Mouse (Mus musculus) midbrain, embryonic 15.5 days (tissue): Measurements from ENCODE around the gene Met. TPM values are rescaled to one million over a fixed set of nuclear protein-coding genes. Genes with fewer than 3 reads are reported as not detected.

Source experiments
- ATAC-seq: fragments of 200-750 bp; cut with Nextera tagmentation; replicated peaks from 2 replicates; pipeline ENCODE4 v1.8.0; 2017; ENCODE audit warnings: moderate TSS enrichment
- H3K27ac ChIP-seq: fragments of 300-500 bp; sonication (generic); 2 replicates; pipeline ENCODE4 v1.5.1; 2015; ENCODE audit warnings: mild to moderate bottlenecking, inconsistent platforms
- H3K27me3 ChIP-seq: fragments of 300-500 bp; sonication (generic); replicated peaks from 2 replicates; pipeline ENCODE4 v1.6.1; 2015; ENCODE audit warnings: inconsistent platforms
- H3K36me3 ChIP-seq: fragments of 300-500 bp; sonication (generic); replicated peaks from 2 replicates; pipeline ENCODE4 v1.6.1; 2015; ENCODE audit warnings: inconsistent platforms
- H3K4me1 ChIP-seq: fragments of 300-500 bp; sonication (generic); 2 replicates; pipeline ENCODE4 v1.6.1; 2015; ENCODE audit warnings: inconsistent platforms
- H3K4me2 ChIP-seq: fragments of 300-500 bp; sonication (generic); 2 replicates; pipeline ENCODE4 v1.6.1; 2015; ENCODE audit warnings: inconsistent platforms, mild to moderate bottlenecking, moderate library complexity
- H3K4me3 ChIP-seq: fragments of 300-500 bp; sonication (generic); 2 replicates; pipeline ENCODE4 v1.5.1; 2015; ENCODE audit warnings: mild to moderate bottlenecking, inconsistent platforms
- H3K9ac ChIP-seq: fragments of 300-500 bp; sonication (generic); 2 replicates; pipeline ENCODE4 v1.6.1; 2015; ENCODE audit warnings: mild to moderate bottlenecking, inconsistent platforms
- H3K9me3 ChIP-seq: fragments of 300-500 bp; sonication (generic); 2 replicates; pipeline ENCODE4 v1.6.1; 2016; ENCODE audit warnings: inconsistent platforms
- WGBS: fragments of 180-500 bp; shearing (Covaris S2); methylation state at CpG from one replicate; pipeline ENCODE4 v1.1.7; 2015; ENCODE audit warnings: mixed read lengths; 5-methylcytosine and 5-hydroxymethylcytosine counted together
- polyA plus RNA-seq: library from polyadenylated mRNA; unstranded; fragments of >200 nt; fragmentation: Nextera tagmentation; extraction: Ambion mirVana; gene quantifications from 2 replicates; pipeline ENCODE4 v1.2.1, GENCODE M21; 2015

The Met gene
- polyA plus RNA-seq, 1 experiment from 2014 or later = 0.99 TPM

DNA sequence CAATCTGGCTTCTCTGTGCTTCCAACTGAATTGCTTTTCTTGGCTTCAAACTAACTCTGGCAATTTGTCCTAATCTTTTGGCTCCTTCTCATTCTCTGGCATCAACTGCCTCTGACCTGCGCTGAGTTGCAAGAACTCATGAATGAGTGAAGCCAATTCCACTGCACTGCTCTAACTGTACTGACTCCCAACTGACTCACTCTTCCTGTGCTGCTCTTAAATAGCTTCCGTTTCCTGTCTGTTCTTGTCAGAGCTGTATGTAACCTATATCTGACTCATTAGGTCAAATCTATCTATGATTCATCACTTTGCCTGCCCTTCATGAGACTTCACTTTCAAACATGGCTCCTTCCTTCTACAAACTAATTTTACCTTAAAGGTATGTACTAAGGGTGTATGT is 130.4 kb downstream of the Met start:
- Histone ChIP-seq H3K4me2 (no peak overlapping the region), H3K36me3 (no peaks in the 10 kb centered on the region), H3K9ac (no peak overlapping the region), H3K4me1 (peaks cover 3% of the 10 kb centered on the region; the same call in 1 of the 2 replicates), H3K27me3 (no peaks in the 10 kb centered on the region), H3K9me3 (no peaks in the 10 kb centered on the region), H3K27ac (no peak overlapping the region), H3K4me3 (no peak overlapping the region)
- no peak for ATAC-seq
- WGBS = 96% methylated on average over 2 of the region's 2 CpGs

DNA sequence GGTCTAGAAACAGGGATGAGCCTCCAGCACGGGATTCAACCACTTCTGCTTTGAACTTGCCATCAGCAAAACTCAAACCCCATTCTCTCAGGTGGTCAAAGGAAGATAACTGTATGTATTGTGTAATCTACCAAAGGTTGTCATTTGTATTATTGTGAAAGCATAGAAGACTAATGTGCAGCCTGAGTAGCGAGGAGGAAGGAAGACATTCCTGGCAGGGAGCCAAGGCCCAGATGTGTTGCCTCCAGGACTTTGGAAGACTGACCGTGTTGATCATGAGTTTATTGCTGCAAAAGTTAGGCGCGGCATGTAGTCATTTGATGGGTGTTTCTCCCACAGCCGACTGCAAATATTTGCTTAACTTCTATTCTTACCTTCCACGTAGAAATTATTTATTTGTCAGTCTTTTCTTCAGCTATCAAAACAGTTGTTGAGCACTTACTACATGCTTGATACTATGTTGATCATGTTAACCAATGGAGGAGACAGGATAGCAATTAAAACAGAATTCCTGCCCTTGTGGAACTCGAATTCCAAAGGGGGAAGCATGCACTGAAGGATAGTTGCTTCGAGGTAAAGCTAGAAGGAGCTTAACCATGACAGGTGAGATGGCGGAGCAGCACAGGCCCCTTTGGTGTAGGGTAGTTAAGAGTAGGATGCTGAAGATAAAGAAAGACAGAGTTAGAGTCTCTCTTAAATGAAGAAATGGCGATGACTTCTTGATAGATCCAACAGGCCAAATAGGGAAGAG is 132.3 kb downstream of the Met start:
- no peaks in the 10 kb centered on the region for H3K9me3 ChIP-seq
- no peak for ATAC-seq
- no peaks in the 10 kb centered on the region for H3K27me3 ChIP-seq
- H3K27ac ChIP-seq = no peak overlapping the region
- no peaks in the 10 kb centered on the region for H3K4me1 ChIP-seq
- 84% methylated on average over 11 of the region's 11 CpGs for WGBS
- no peak overlapping the region for H3K9ac ChIP-seq
- H3K4me3 ChIP-seq = no peak overlapping the region
- no peaks in the 10 kb centered on the region for H3K36me3 ChIP-seq
- no peak overlapping the region for H3K4me2 ChIP-seq

GRCm38 (mm10) chr6:17599373-17599772 is 135.8 kb downstream of the Met start:
- Histone ChIP-seq H3K9me3 (no peaks in the 10 kb centered on the region), H3K4me1 (no peaks in the 10 kb centered on the region), H3K36me3 (no peaks in the 10 kb centered on the region), H3K4me2 (no peak overlapping the region), H3K27me3 (no peaks in the 10 kb centered on the region), H3K9ac (no peak overlapping the region), H3K27ac (no peak overlapping the region), H3K4me3 (no peak overlapping the region)
- ATAC-seq = no peak
- 73% methylated on average over 5 of the region's 5 CpGs for WGBS

GRCm38 (mm10) chr6:17601526-17601925 is 137.9 kb downstream of the Met start:
- no peak overlapping the region for H3K4me2 ChIP-seq
- WGBS = 77% methylated on average over 2 of the region's 2 CpGs
- H3K9me3 ChIP-seq = no peaks in the 10 kb centered on the region
- no peaks in the 10 kb centered on the region for H3K27me3 ChIP-seq
- no peak overlapping the region for H3K9ac ChIP-seq
- H3K27ac ChIP-seq = no peak overlapping the region
- no peaks in the 10 kb centered on the region for H3K36me3 ChIP-seq
- no peak for ATAC-seq
- no peak overlapping the region for H3K4me3 ChIP-seq
- no peaks in the 10 kb centered on the region for H3K4me1 ChIP-seq

DNA sequence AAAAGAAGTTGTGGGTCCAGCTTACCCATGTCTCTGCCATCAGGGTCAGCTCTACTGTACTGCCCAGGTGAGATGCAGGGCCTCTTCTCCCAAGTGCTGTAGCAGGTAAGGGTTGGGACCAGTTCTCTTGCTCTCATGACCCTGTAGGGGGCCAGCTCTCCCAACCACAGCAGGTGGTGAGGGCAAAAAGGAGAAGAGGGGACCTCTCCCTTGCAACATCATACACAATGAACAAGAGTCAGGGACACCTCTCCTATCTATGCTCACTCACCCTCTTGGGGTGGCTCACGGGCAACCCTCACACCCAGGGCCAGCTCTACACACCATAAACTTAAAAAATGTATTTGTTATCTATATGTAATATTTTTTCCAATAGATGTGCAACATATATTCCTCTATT is 143.3 kb downstream of the Met start:
- 95% methylated on average over 1 of the region's 1 CpGs for WGBS
- no peaks in the 10 kb centered on the region for H3K9me3 ChIP-seq
- no peak overlapping the region for H3K27ac ChIP-seq
- no peaks in the 10 kb centered on the region for H3K4me1 ChIP-seq
- H3K9ac ChIP-seq = no peak overlapping the region
- no peaks in the 10 kb centered on the region for H3K27me3 ChIP-seq
- no peaks in the 10 kb centered on the region for H3K36me3 ChIP-seq
- ATAC-seq = no peak
- no peak overlapping the region for H3K4me2 ChIP-seq
- no peak overlapping the region for H3K4me3 ChIP-seq

GRCm38 (mm10) chr6:17611352-17612010 is 147.9 kb downstream of the Met start:
- Histone ChIP-seq H3K4me2 (no peak overlapping the region), H3K27ac (no peak overlapping the region), H3K9me3 (no peaks in the 10 kb centered on the region), H3K36me3 (no peaks in the 10 kb centered on the region), H3K4me3 (no peak overlapping the region), H3K9ac (no peak overlapping the region), H3K27me3 (no peaks in the 10 kb centered on the region), H3K4me1 (no peaks in the 10 kb centered on the region)
- 92% methylated on average over 11 of the region's 11 CpGs for WGBS
- no peak for ATAC-seq

DNA sequence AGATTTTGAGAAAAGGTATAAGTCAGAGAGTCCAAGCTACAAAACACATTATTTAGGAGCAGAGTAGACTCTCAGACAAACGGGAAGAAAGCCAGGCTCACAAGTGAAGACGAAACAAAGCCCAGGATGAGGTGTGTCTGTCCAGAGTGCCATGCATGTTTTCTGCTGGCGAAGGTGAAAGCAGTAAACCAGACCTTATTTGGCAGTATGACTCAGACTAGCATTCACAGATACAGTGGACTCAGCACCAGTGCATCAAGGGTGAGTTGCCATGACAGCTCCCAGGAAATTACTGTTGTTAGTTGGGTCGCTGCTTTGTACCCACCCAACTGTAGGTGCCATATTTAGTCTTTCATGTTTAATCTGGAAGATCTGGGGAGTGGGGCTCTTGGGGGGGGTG is 149.1 kb downstream of the Met start:
- Histone ChIP-seq H3K9ac (no peak overlapping the region), H3K4me2 (no peak overlapping the region), H3K36me3 (no peaks in the 10 kb centered on the region), H3K9me3 (no peaks in the 10 kb centered on the region), H3K4me1 (no peaks in the 10 kb centered on the region), H3K4me3 (no peak overlapping the region), H3K27me3 (no peaks in the 10 kb centered on the region), H3K27ac (no peak overlapping the region)
- no peak for ATAC-seq
- 86% methylated on average over 4 of the region's 4 CpGs for WGBS

DNA sequence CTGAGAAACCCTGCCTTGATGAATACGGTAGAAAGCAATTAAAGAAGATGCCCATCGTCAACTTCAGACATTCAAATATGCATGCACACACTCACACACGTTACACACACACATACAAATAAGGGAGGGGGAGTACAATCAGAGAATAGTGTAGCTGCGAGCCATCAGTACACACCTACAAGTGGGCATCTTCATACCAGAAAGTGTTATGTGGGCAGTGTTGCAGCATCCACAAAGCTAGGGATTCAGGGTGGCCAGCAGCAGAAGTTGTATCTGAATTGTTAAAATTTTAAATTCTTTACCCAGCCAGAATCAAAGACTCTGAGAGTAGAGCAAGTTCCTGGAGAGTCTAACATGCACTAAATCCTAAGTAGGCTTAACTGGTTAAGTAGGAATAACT is 157.2 kb downstream of the Met start:
- H3K27me3 ChIP-seq = no peaks in the 10 kb centered on the region
- no peak overlapping the region for H3K9ac ChIP-seq
- no peaks in the 10 kb centered on the region for H3K9me3 ChIP-seq
- H3K4me1 ChIP-seq = no peaks in the 10 kb centered on the region
- 91% methylated on average over 4 of the region's 4 CpGs for WGBS
- no peaks in the 10 kb centered on the region for H3K36me3 ChIP-seq
- ATAC-seq = no peak
- no peak overlapping the region for H3K4me2 ChIP-seq
- no peak overlapping the region for H3K27ac ChIP-seq
- H3K4me3 ChIP-seq = no peak overlapping the region

- Histone ChIP-seq H3K27me3 (no peaks in the 10 kb centered on the region), H3K9ac (no peak overlapping the region), H3K4me2 (no peak overlapping the region), H3K4me3 (no peak overlapping the region), H3K9me3 (no peaks in the 10 kb centered on the region), H3K27ac (no peak overlapping the region), H3K36me3 (no peaks in the 10 kb centered on the region), H3K4me1 (no peaks in the 10 kb centered on the region)
- WGBS = 65% methylated on average over 3 of the region's 3 CpGs
- ATAC-seq = no peak
Measured at GRCm38 (mm10) chr6:17621436-17621835, 157.8 kb downstream of the Met start.

Other genes starting within 250 kb of the Met start
- gene Cav2, start 182.6 kb upstream of the Met start, polyA plus RNA-seq = 12.0 and 13.4 TPM in 2 replicates
- 25.5 and 26.8 TPM in 2 replicates for gene Cav1, start 157.5 kb upstream of the Met start, polyA plus RNA-seq
- 218 and 224 TPM in 2 replicates for gene Capza2, start 172.4 kb downstream of the Met start, polyA plus RNA-seq
- 60.8 and 63.4 TPM in 2 replicates for gene St7, start 229.1 kb downstream of the Met start, polyA plus RNA-seq